Mouse (Mus musculus): ENCODE measurements at regions not wholly inside any gene's neighbourhood (a gene's known extent, or its start where the extent isn't known, plus 50 kb on each side); places are given as distances from the start of the nearest gene placed in this dataset.

- H3K79me2 ChIP-seq (ENCODE audit: control insufficient read depth, insufficient read depth): no peaks in the 10 kb centered on the region
- TF ChIP-seq MAX (IDR thresholded peaks at IDR 0.05) (no peak), CEBPB (IDR thresholded peaks at IDR 0.05; ENCODE audit: low read depth) (no peak), FOSL1 (IDR thresholded peaks at IDR 0.05; ENCODE audit: insufficient read depth, low read length, poor library complexity, severe bottlenecking) (no peak)
- H3K79me3 ChIP-seq (ENCODE audit: low read depth): no peaks in the 10 kb centered on the region
- H3ac ChIP-seq (ENCODE audit: control insufficient read depth, insufficient read length, low read depth): no peak overlapping the region
- H3K36me3 ChIP-seq (ENCODE audit: control insufficient read depth, insufficient read depth): no peaks in the 10 kb centered on the region
- no peak overlapping the region for H3K4me3 ChIP-seq (ENCODE audit: insufficient read depth, poor library complexity, severe bottlenecking)
- H3K27me3 ChIP-seq (ENCODE audit: control insufficient read depth, insufficient read depth, insufficient read length): peaks cover 8% of the 10 kb centered on the region
Observed at GRCm38 (mm10) chr2:75216931-75217330, 391.3 kb downstream of the Mtx2 start.

GRCm38 (mm10) chr2:75220775-75221359, 395.3 kb downstream of the Mtx2 start:
- TF ChIP-seq MYOG (IDR thresholded peaks at IDR 0.05; ENCODE audit: control insufficient read depth, extremely low read depth, insufficient read length): no peak
- TF ChIP-seq FOSL1 (IDR thresholded peaks at IDR 0.05; ENCODE audit: insufficient read depth, low read length, poor library complexity, severe bottlenecking): no peak
- no peak for TF ChIP-seq USF1 (IDR thresholded peaks at IDR 0.05; ENCODE audit: low read depth)
- no peak for TF ChIP-seq CTCF (IDR thresholded peaks at IDR 0.05; ENCODE audit: control insufficient read depth, insufficient read depth, insufficient read length)
- no peak for TF ChIP-seq MYOD1 (IDR thresholded peaks at IDR 0.05; ENCODE audit: control insufficient read depth, insufficient read length, low read depth)
- H3K79me2 ChIP-seq (ENCODE audit: control insufficient read depth, insufficient read depth): no peaks in the 10 kb centered on the region
- no peak overlapping the region for H3K4me3 ChIP-seq (ENCODE audit: insufficient read depth, poor library complexity, severe bottlenecking)
- H3ac ChIP-seq (ENCODE audit: control insufficient read depth, insufficient read length, low read depth): no peak overlapping the region
- H3K27me3 ChIP-seq (ENCODE audit: control insufficient read depth, insufficient read depth, insufficient read length): peaks cover 10% of the 10 kb centered on the region
- H3K36me3 ChIP-seq (ENCODE audit: control insufficient read depth, insufficient read depth): no peaks in the 10 kb centered on the region
- no peaks in the 10 kb centered on the region for H3K79me3 ChIP-seq (ENCODE audit: low read depth)

GRCm38 (mm10) chr2:75224443-75224842, 398.8 kb downstream of the Mtx2 start:
- H3K36me3 ChIP-seq (ENCODE audit: control insufficient read depth, insufficient read depth): no peaks in the 10 kb centered on the region
- peaks cover 12% of the 10 kb centered on the region for H3K27me3 ChIP-seq (ENCODE audit: control insufficient read depth, insufficient read depth, insufficient read length)
- H3K4me3 ChIP-seq (ENCODE audit: insufficient read depth, poor library complexity, severe bottlenecking): no peak overlapping the region
- no peak for TF ChIP-seq CTCF (IDR thresholded peaks at IDR 0.05; ENCODE audit: control insufficient read depth, insufficient read depth, insufficient read length)
- TF ChIP-seq MAX (IDR thresholded peaks at IDR 0.05): no peak
- TF ChIP-seq FOSL1 (IDR thresholded peaks at IDR 0.05; ENCODE audit: insufficient read depth, low read length, poor library complexity, severe bottlenecking): no peak
- TF ChIP-seq MYOG (IDR thresholded peaks at IDR 0.05; ENCODE audit: control insufficient read depth, extremely low read depth, insufficient read length): no peak
- no peak for TF ChIP-seq CEBPB (IDR thresholded peaks at IDR 0.05; ENCODE audit: low read depth)
- TF ChIP-seq MYOD1 (IDR thresholded peaks at IDR 0.05; ENCODE audit: control insufficient read depth, insufficient read length, low read depth): no peak
- no peak overlapping the region for H3ac ChIP-seq (ENCODE audit: control insufficient read depth, insufficient read length, low read depth)
- H3K79me2 ChIP-seq (ENCODE audit: control insufficient read depth, insufficient read depth): no peaks in the 10 kb centered on the region
- no peaks in the 10 kb centered on the region for H3K79me3 ChIP-seq (ENCODE audit: low read depth)

- Histone ChIP-seq H3K36me3 (ENCODE audit: control insufficient read depth, insufficient read depth) (no peaks in the 10 kb centered on the region), H3K79me3 (ENCODE audit: low read depth) (no peaks in the 10 kb centered on the region), H3K79me2 (ENCODE audit: control insufficient read depth, insufficient read depth) (no peaks in the 10 kb centered on the region), H3ac (ENCODE audit: control insufficient read depth, insufficient read length, low read depth) (no peak overlapping the region), H3K27me3 (ENCODE audit: control insufficient read depth, insufficient read depth, insufficient read length) (peaks cover 20% of the 10 kb centered on the region), H3K4me3 (ENCODE audit: insufficient read depth, poor library complexity, severe bottlenecking) (no peak overlapping the region)
- TF ChIP-seq MAX (IDR thresholded peaks at IDR 0.05) (no peak), FOSL1 (IDR thresholded peaks at IDR 0.05; ENCODE audit: insufficient read depth, low read length, poor library complexity, severe bottlenecking) (no peak), USF1 (IDR thresholded peaks at IDR 0.05; ENCODE audit: low read depth) (no peak), MYOD1 (IDR thresholded peaks at IDR 0.05; ENCODE audit: control insufficient read depth, insufficient read length, low read depth) (no peak), CTCF (IDR thresholded peaks at IDR 0.05; ENCODE audit: control insufficient read depth, insufficient read depth, insufficient read length) (no peak), CEBPB (IDR thresholded peaks at IDR 0.05; ENCODE audit: low read depth) (no peak), MYOG (IDR thresholded peaks at IDR 0.05; ENCODE audit: control insufficient read depth, extremely low read depth, insufficient read length) (no peak)
Observed at GRCm38 (mm10) chr2:75240976-75241375, 415.4 kb downstream of the Mtx2 start.

- Histone ChIP-seq H3K27me3 (ENCODE audit: control insufficient read depth, insufficient read depth, insufficient read length) (peaks cover 23% of the 10 kb centered on the region), H3K79me2 (ENCODE audit: control insufficient read depth, insufficient read depth) (no peaks in the 10 kb centered on the region), H3ac (ENCODE audit: control insufficient read depth, insufficient read length, low read depth) (no peak overlapping the region), H3K36me3 (ENCODE audit: control insufficient read depth, insufficient read depth) (no peaks in the 10 kb centered on the region), H3K79me3 (ENCODE audit: low read depth) (no peaks in the 10 kb centered on the region), H3K4me3 (ENCODE audit: insufficient read depth, poor library complexity, severe bottlenecking) (no peak overlapping the region)
- TF ChIP-seq CEBPB (IDR thresholded peaks at IDR 0.05; ENCODE audit: low read depth): no peak
- TF ChIP-seq MYOG (IDR thresholded peaks at IDR 0.05; ENCODE audit: control insufficient read depth, extremely low read depth, insufficient read length): no peak
- no peak for TF ChIP-seq FOSL1 (IDR thresholded peaks at IDR 0.05; ENCODE audit: insufficient read depth, low read length, poor library complexity, severe bottlenecking)
- no peak for TF ChIP-seq MYOD1 (IDR thresholded peaks at IDR 0.05; ENCODE audit: control insufficient read depth, insufficient read length, low read depth)
- no peak for TF ChIP-seq USF1 (IDR thresholded peaks at IDR 0.05; ENCODE audit: low read depth)
- TF ChIP-seq CTCF (IDR thresholded peaks at IDR 0.05; ENCODE audit: control insufficient read depth, insufficient read depth, insufficient read length): no peak
- no peak for TF ChIP-seq MAX (IDR thresholded peaks at IDR 0.05)
Observed at GRCm38 (mm10) chr2:75244311-75245033, 414.6 kb upstream of the Hnrnpa3 start.

DNA sequence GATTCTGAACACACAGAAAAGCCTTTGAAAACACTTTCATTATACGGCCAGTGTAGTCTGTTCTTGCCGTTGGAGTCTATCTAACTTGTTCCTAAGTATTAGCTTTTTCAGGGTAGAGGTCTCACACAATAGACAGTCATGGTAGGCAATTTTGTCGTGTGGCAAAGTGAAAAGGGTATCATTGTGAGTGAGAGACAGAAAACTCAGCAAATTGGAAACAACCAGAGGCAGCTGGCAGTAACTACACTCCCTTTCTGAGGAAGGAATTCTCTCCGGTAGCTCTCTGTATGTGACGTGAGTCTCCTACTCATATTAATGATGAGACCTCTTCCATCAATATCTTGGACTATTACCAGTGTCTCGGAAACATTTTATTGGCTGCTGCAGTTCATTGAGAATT, 413.8 kb upstream of the Hnrnpa3 start:
- no peak for TF ChIP-seq CEBPB (IDR thresholded peaks at IDR 0.05; ENCODE audit: low read depth)
- no peak for TF ChIP-seq FOSL1 (IDR thresholded peaks at IDR 0.05; ENCODE audit: insufficient read depth, low read length, poor library complexity, severe bottlenecking)
- no peak for TF ChIP-seq MYOD1 (IDR thresholded peaks at IDR 0.05; ENCODE audit: control insufficient read depth, insufficient read length, low read depth)
- no peak for TF ChIP-seq CTCF (IDR thresholded peaks at IDR 0.05; ENCODE audit: control insufficient read depth, insufficient read depth, insufficient read length)

More for the DNA sequence above, 413.8 kb upstream of the Hnrnpa3 start:
- peaks cover 23% of the 10 kb centered on the region for H3K27me3 ChIP-seq (ENCODE audit: control insufficient read depth, insufficient read depth, insufficient read length)
- no peak overlapping the region for H3ac ChIP-seq (ENCODE audit: control insufficient read depth, insufficient read length, low read depth)
- H3K79me3 ChIP-seq (ENCODE audit: low read depth): no peaks in the 10 kb centered on the region
- H3K4me3 ChIP-seq (ENCODE audit: insufficient read depth, poor library complexity, severe bottlenecking): no peak overlapping the region
- H3K79me2 ChIP-seq (ENCODE audit: control insufficient read depth, insufficient read depth): no peaks in the 10 kb centered on the region
- no peaks in the 10 kb centered on the region for H3K36me3 ChIP-seq (ENCODE audit: control insufficient read depth, insufficient read depth)

Measured in C2C12 (cell line).